Mouse (Mus musculus) heart, embryonic 11.5 days (tissue): ENCODE measurements at regions not wholly inside any gene's neighbourhood (a gene's known extent, or its start where the extent isn't known, plus 50 kb on each side); places are given as distances from the start of the nearest gene placed in this dataset.
A peak's percentile ranks its signal among the peaks of the same experiment; 100 is the strongest.

Experiments
- ATAC-seq: fragments of 200-750 bp; cut with Nextera tagmentation; replicated peaks from 2 replicates; pipeline ENCODE4 v1.8.0; 2017; ENCODE audit warnings: moderate library complexity; ENCODE audit not compliant: insufficient number of reproducible peaks, low FRiP score, low TSS enrichment
- H3K27ac ChIP-seq: fragments of 300-500 bp; sonication (generic); 2 replicates; pipeline ENCODE4 v1.5.1; 2014; ENCODE audit warnings: mild to moderate bottlenecking, low read depth, low read length
- H3K27me3 ChIP-seq: fragments of 300-500 bp; sonication (generic); 2 replicates; pipeline ENCODE4 v1.6.1; 2014; ENCODE audit warnings: mild to moderate bottlenecking, low read length, mixed read lengths; ENCODE audit not compliant: control insufficient read depth, insufficient read depth
- H3K36me3 ChIP-seq: fragments of 300-500 bp; sonication (generic); 2 replicates; pipeline ENCODE4 v1.6.1; 2014; ENCODE audit warnings: mild to moderate bottlenecking, low read length, moderate library complexity, mixed read lengths; ENCODE audit not compliant: control insufficient read depth, insufficient read depth
- H3K4me1 ChIP-seq: fragments of 300-500 bp; sonication (generic); 2 replicates; pipeline ENCODE4 v1.6.1; 2014; ENCODE audit warnings: low read length; ENCODE audit not compliant: control insufficient read depth, insufficient read depth
- H3K4me2 ChIP-seq: fragments of 300-500 bp; sonication (generic); 2 replicates; pipeline ENCODE4 v1.6.1; 2014; ENCODE audit warnings: mild to moderate bottlenecking, moderate library complexity
- H3K4me3 ChIP-seq: fragments of 300-500 bp; sonication (generic); 2 replicates; pipeline ENCODE4 v1.5.1; 2014; ENCODE audit warnings: low read depth, low read length
- H3K9ac ChIP-seq: fragments of 300-500 bp; sonication (generic); 2 replicates; pipeline ENCODE4 v1.6.1; 2014; ENCODE audit warnings: mild to moderate bottlenecking, low read depth, low read length, moderate library complexity
- H3K9me3 ChIP-seq: fragments of 300-500 bp; sonication (generic); replicated peaks from 2 replicates; pipeline ENCODE4 v1.6.1; 2016; ENCODE audit warnings: low read length; ENCODE audit not compliant: control insufficient read depth
- WGBS: fragments of 180-500 bp; shearing (Covaris S2); extraction: QIAGEN DNeasy Blood & Tissue Kit; methylation state at CpG from one replicate; pipeline ENCODE4 v1.1.7; 2014; ENCODE audit not compliant: insufficient replicate concordance; 5-methylcytosine and 5-hydroxymethylcytosine counted together

DNA sequence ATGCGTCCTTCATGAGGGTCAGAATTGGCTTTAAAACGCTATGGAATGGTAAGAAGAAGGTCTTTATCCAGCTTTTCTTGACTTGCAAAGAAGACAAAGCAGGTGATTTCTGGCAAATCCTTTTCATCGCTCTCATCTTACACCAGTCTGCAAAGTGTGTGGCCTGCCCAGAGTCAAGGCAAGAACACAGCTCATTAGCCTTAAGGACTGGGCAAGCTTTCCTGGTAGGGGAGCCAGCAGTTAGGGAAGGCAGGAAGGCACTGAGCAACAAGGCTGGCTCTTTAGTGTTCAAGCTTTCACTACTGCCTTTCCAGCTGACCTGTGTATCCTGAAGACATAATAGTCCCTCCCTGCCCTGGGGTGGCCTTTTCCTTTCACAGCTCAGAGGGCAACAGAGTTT lies 352.4 kb upstream of the N6amt1 start:
- no peaks in the 10 kb centered on the region for H3K36me3 ChIP-seq
- H3K4me1 ChIP-seq, result no peaks in the 10 kb centered on the region
- H3K4me2 ChIP-seq, result no peak overlapping the region
- no peak overlapping the region for H3K4me3 ChIP-seq
- no peak overlapping the region for H3K27ac ChIP-seq
- no peaks in the 10 kb centered on the region for H3K27me3 ChIP-seq
- no peaks in the 10 kb centered on the region for H3K9me3 ChIP-seq
- ATAC-seq, result no peak
- no peak overlapping the region for H3K9ac ChIP-seq
- WGBS, result 76% methylated on average over 3 of the region's 3 CpGs

GRCm38 (mm10) chr16:87001135-87001534 lies 352.9 kb upstream of the N6amt1 start:
- no peak for ATAC-seq
- no peaks in the 10 kb centered on the region for H3K27me3 ChIP-seq
- WGBS, result 69% methylated on average over 3 of the region's 3 CpGs
- H3K9ac ChIP-seq, result no peak overlapping the region
- H3K9me3 ChIP-seq, result no peaks in the 10 kb centered on the region
- H3K4me2 ChIP-seq, result no peak overlapping the region
- H3K4me1 ChIP-seq, result no peaks in the 10 kb centered on the region
- H3K36me3 ChIP-seq, result no peaks in the 10 kb centered on the region
- H3K4me3 ChIP-seq, result no peak overlapping the region
- H3K27ac ChIP-seq, result no peak overlapping the region

GRCm38 (mm10) chr16:86971691-86972090 lies 382.3 kb upstream of the N6amt1 start:
- 78% methylated on average over 3 of the region's 3 CpGs for WGBS
- Histone ChIP-seq H3K36me3 (no peaks in the 10 kb centered on the region), H3K4me2 (no peak overlapping the region), H3K27ac (no peak overlapping the region), H3K27me3 (no peaks in the 10 kb centered on the region), H3K9me3 (no peaks in the 10 kb centered on the region), H3K4me1 (no peaks in the 10 kb centered on the region), H3K9ac (no peak overlapping the region), H3K4me3 (no peak overlapping the region)
- no peak for ATAC-seq

GRCm38 (mm10) chr16:86949681-86950080 lies 404.3 kb upstream of the N6amt1 start:
- 62% methylated on average over 6 of the region's 6 CpGs for whole genome bisulfite sequencing
- Histone ChIP-seq H3K9ac (no peak overlapping the region), H3K9me3 (no peaks in the 10 kb centered on the region), H3K4me3 (no peak overlapping the region), H3K27me3 (no peaks in the 10 kb centered on the region), H3K36me3 (no peaks in the 10 kb centered on the region), H3K27ac (no peak overlapping the region), H3K4me1 (no peaks in the 10 kb centered on the region), H3K4me2 (no peak overlapping the region)
- no peak; the same call in 1 of the 2 replicates for ATAC-seq

DNA sequence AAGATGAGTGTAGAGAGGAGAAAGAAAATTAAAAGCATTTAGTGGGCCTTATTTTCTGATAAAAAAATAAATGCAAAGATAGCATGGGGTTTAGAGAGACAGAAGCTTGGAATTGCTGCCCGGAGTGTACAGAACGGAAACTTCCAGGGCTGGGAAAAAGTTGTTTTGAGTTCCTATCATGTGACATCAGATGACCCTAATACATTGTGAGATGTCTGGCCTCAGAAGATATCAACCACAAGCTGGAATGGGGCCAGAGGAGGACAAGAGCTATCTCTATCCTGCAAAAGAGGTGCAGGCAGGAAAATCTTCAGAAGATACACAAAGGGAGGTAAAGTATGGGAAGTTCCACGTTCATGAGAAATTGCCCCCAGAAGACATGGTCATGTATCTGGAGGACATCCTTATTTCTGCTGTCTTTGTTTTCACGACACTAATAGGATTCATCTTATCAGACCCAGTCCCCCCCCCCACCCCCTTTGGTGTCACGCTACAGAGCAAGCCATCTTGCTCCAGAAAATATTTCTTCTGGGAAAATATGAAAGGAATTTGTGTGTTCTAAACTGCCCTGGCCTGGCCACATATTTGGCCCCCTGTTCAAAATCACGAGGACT lies 408.3 kb upstream of the N6amt1 start:
- Histone ChIP-seq H3K9me3 (no peaks in the 10 kb centered on the region), H3K4me1 (no peaks in the 10 kb centered on the region), H3K36me3 (no peaks in the 10 kb centered on the region), H3K27ac (no peak overlapping the region), H3K9ac (no peak overlapping the region), H3K27me3 (no peaks in the 10 kb centered on the region), H3K4me3 (no peak overlapping the region), H3K4me2 (no peak overlapping the region)
- ATAC-seq, result peak; percentile 61
- 59% methylated on average over 6 of the region's 6 CpGs for whole genome bisulfite sequencing

GRCm38 (mm10) chr16:86945058-86945457 lies 408.9 kb upstream of the N6amt1 start:
- H3K9ac ChIP-seq, result no peak overlapping the region
- no peak overlapping the region for H3K4me3 ChIP-seq
- no peaks in the 10 kb centered on the region for H3K9me3 ChIP-seq
- H3K36me3 ChIP-seq, result no peaks in the 10 kb centered on the region
- no peaks in the 10 kb centered on the region for H3K4me1 ChIP-seq
- no peak overlapping the region for H3K4me2 ChIP-seq
- no peak for ATAC-seq
- no peak overlapping the region for H3K27ac ChIP-seq
- no peaks in the 10 kb centered on the region for H3K27me3 ChIP-seq

- Histone ChIP-seq H3K9ac (no peak overlapping the region), H3K27ac (no peak overlapping the region), H3K4me1 (no peaks in the 10 kb centered on the region), H3K4me2 (no peak overlapping the region), H3K27me3 (no peaks in the 10 kb centered on the region), H3K4me3 (no peak overlapping the region), H3K9me3 (no peaks in the 10 kb centered on the region), H3K36me3 (no peaks in the 10 kb centered on the region)
- WGBS, result 70% methylated on average over 2 of the region's 2 CpGs
- no peak for ATAC-seq
These were observed 419.0 kb upstream of the N6amt1 start for GRCm38 (mm10) chr16:86934989-86935388.

DNA sequence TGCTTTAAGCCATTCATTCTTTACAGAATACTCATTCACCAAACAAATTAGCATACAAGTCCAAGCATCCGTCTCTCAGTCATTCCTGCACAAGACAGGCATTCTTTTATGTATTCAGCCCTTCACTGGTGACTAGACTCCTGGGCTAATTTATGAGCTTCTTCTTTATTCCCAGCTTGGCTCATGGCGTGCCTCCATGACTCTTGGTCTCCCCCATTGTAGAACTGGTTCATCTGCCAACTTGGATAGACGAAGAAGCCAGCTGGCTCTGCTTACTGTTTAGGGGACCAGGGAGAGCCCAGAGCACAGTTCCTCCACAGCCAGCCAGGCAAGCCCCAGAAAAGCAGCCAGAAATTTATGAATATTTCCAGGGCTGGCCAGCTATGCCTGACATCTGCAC lies 421.2 kb upstream of the N6amt1 start:
- no peak overlapping the region for H3K4me2 ChIP-seq
- no peaks in the 10 kb centered on the region for H3K4me1 ChIP-seq
- no peak overlapping the region for H3K4me3 ChIP-seq
- WGBS, result 78% methylated on average over 3 of the region's 3 CpGs
- no peak overlapping the region for H3K9ac ChIP-seq
- no peak for ATAC-seq
- H3K27me3 ChIP-seq, result no peaks in the 10 kb centered on the region
- no peaks in the 10 kb centered on the region for H3K36me3 ChIP-seq
- H3K27ac ChIP-seq, result no peak overlapping the region
- no peaks in the 10 kb centered on the region for H3K9me3 ChIP-seq

DNA sequence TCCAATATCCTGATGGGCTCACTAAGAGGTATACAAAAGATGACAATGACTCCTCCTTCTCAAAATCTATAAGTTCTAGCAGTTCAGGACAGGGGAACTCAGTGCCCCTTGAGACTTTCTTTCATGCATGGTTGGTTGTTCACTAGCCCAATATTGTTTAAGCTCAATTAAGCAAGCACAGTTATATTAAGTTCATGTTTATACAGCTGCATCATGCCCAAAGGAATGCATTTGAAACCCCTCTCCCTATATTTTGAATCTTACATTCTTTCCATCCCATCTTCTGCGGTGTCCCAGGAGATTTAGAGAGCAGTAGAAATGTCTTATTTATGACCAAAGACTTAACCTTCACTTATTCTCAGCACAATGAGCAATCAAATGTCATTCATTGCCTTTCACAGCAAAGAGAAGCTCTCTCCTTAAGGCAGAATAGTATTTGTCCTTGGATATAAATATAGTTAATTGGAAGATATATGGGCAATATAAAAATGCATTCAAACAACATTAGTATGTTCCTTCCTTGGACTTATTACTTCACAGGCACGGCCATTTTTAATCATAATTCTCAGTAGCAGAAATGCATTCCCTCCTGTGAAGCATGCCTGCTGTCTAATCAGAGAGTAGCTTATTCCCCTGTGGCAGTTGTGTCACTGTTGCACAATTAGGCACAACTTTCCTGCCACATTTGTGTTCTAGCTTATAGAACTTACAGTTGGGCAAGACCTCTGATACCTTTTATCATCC lies 455.8 kb upstream of the N6amt1 start:
- H3K9ac ChIP-seq, result no peak overlapping the region
- no peak overlapping the region for H3K27ac ChIP-seq
- H3K4me2 ChIP-seq, result no peak overlapping the region
- no peaks in the 10 kb centered on the region for H3K4me1 ChIP-seq
- ATAC-seq, result no peak
- H3K27me3 ChIP-seq, result no peaks in the 10 kb centered on the region
- H3K4me3 ChIP-seq, result no peak overlapping the region
- H3K9me3 ChIP-seq, result no peaks in the 10 kb centered on the region
- 78% methylated on average over 2 of the region's 2 CpGs for WGBS
- no peaks in the 10 kb centered on the region for H3K36me3 ChIP-seq
